Mouse (Mus musculus) testis, postnatal 10 days (tissue): ENCODE results near the gene Dpyd.

Experiments
- DNase-seq: peaks from one replicate; pipeline ENCODE4 v3.0.0; 2021; ENCODE audit warnings: low spot score

The Dpyd gene

GRCm38 (mm10) chr3:118561554-118562310 is at the start of gene Dpyd:
Dpyd (plus strand) TSS chr3:118562129.
- peak; percentile 90 for DNase-seq

DNA sequence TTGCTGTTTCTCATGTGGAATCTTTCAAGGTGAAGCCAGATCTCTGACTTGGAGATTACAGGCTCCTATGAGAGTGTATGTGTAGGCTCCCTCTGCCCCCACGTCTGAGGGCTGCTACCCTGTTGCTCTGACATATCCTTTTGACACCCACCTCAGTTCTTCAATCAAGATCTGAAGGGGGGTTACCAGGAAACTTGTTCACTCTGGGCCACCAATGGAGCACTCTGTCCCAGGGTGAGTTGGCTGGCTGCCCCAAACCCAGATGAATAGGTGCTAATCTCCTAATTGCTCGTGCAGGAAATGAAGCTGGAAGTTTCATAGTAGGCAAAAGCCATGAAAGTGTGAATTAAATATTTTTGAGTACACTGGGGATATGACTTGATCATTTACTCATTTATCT is 24.3 kb upstream of the Dpyd start:
- no peak for DNase-seq

GRCm38 (mm10) chr3:118541766-118542165 is 20.2 kb upstream of the Dpyd start:
- DNase-seq = no peak

DNA sequence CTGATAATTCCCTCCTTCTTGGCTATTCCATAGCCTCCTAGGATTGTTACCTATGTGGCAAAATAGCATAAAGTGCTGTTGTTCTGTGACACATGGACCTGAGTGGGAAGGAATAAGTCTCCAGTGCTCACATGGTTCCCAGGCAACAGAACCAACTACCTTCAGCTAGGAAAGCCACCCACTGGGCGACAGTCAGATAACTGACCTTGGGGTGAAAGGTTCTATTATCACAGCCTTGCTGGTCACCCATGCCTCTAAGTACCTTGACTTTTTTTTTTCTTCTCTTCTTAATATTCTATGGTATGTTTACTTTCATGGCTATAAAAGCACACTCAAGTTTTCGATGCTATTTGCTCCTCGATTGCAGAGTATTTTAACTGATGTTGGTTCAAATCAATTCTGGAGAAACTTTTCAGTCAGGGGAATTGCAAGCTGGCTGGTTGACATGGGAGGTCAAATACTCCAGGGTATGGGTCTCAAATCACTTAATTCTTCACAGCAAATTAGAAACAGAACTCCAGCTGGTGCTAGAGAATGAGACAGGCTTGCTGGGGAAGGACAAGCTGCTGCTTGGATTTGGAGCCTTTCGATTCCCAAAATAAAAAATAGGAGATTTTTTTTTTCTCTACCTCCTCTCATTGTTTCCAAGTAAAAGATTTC is 14.2 kb upstream of the Dpyd start:
- no peak for DNase-seq

DNA sequence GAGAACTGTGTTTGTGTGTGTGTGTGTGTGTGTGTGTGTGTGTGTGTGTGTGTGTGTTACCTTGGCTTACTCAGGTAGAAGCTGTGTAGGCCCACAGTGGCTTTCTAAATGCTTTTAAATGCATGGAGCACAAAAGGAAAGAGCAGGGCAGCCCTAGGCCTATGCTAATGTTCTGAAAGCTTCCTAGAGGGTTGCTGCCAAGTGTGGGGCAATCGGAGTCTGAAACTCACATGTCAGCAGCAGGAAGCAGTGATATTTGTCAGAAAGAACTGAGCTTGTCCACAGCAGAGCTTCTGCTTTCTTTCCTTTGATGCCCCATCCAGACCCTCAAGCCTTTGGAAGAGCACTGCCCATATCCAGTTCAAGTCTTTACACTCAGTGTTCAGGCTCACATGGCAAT is 4.3 kb upstream of the Dpyd start:
- no peak for DNase-seq

DNA sequence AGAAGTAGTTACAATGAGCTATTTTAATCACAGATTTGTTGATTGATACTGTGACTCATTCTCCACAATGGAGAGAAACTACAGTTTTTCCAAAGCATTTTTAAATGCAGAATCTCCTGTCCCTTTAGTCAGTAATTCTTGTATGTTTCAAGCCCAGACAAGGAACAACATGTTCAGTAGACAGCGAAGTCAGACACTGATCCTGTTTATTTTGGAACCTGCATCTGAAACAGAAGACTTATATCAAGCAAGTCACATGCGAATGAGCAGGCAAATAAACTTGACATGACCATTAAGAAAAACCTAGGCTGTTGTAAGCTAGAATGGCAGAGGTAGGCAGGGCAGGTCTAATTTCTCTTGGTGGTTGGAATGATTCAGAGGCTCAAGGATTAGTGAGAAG is 2.0 kb upstream of the Dpyd start:
- DNase-seq = no peak

DNA sequence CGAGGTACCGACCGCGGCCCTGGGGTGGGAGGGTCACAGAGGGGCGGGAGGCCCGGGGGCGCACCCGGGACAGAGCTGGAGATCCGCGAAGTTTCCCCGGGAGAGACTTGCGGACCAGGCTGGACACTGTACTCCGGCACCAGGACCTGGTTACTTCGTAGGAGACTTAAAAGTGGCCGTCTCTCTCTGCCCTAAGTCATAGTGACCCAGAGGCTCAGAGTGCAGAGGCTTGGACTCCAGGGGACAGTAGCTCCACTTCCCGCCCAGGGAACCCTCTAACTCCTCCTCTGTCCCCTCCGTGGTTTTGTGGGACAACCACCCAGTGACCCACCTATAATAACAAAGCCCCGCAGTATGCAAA is 362 bp downstream of the Dpyd start:
- no peak for DNase-seq

DNA sequence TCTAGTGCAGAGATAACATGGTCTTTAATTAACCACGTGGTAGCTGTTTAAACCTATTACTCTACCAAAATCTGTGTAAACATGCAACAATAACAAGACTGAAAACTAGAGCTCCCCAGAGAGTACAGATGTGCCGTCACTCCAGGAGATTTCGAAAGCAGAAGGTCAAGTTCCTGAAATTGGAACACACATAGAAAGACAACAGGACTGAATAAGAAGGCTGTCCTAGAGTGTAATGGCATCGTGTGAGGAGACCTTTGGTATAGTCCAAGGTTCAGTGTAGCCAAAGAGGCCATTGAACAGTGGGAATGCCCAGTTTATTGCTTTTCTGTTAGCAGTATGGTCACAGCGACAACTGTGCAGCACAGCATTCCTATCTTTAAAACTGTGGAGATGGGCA is 4.8 kb downstream of the Dpyd start:
- no peak for DNase-seq

DNA sequence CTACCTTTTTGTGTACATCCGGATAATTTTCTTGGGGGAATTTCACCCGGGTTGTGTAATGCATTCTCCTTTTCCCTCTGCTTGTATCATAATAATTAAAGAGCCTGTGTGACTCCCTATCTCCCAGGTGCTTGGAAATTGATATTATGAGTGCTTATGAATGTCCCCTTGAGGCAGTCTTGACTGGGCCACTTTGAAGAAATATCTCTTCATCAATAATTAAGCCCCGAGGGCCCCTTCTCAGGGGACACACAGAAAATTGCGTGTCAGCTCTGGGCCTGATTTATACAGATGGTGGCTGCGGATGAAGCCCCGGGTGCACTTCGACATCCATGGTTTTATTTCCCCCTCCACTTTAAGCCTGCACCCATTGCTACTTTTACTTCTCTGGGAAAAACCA is 8.3 kb downstream of the Dpyd start:
- DNase-seq = no peak

DNA sequence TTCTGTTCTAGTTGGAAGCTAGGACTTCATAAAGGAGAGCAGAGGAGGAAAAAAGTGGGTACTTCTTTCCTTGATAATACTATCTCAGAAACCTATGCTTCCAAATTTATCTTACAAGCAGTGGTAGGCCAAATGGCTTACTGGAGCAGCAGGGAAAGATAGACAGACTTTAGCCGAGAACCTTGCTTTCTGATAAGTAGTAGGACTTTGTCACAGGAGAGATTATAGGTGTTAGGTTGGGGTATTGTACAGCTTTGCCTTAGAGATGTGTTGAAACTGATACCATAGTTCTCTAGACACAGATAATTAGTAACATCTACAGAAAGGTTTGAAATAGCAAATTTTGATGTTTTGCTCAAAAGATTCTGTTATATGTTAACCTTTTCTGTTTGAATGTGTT is 28.6 kb downstream of the Dpyd start:
- DNase-seq = no peak

DNA sequence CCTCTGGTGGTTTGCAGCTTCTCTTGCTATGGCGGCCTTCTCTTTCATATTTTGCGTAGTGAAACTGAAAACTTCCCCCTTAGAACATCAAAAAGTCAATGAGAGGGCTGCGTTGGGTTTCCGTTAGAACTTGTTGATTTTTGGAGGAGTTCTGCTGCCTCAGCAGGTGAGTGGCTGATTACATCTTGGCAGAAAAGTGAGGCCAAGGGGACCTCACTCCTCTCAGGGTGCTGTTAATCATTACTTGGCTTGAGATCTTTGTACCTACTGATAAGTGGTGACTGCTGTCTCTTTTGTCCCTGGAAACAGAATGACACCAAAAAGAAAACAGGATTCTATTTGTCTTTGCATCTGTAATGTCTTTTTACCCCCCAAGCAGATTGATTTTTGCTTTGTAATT is 32.9 kb downstream of the Dpyd start:
- DNase-seq = no peak

DNA sequence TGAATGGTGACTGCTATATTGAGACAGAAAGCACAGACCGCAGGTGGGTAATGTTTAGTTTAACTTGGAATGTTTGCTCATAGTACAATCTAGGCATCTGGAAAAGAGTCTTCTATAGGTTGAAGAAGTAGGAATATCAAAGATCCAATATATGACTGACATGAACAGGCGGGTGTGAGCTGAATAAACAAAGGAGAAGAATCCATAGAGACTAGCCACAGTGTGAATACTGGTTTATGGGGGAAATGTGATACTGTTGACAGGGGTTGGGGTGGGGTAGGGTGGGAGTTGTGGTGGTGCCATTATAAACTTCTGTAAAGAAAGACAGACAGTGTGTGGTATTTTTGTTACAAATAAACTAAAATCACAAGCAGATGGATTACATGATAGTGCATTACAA is 33.8 kb downstream of the Dpyd start:
- no peak for DNase-seq

DNA sequence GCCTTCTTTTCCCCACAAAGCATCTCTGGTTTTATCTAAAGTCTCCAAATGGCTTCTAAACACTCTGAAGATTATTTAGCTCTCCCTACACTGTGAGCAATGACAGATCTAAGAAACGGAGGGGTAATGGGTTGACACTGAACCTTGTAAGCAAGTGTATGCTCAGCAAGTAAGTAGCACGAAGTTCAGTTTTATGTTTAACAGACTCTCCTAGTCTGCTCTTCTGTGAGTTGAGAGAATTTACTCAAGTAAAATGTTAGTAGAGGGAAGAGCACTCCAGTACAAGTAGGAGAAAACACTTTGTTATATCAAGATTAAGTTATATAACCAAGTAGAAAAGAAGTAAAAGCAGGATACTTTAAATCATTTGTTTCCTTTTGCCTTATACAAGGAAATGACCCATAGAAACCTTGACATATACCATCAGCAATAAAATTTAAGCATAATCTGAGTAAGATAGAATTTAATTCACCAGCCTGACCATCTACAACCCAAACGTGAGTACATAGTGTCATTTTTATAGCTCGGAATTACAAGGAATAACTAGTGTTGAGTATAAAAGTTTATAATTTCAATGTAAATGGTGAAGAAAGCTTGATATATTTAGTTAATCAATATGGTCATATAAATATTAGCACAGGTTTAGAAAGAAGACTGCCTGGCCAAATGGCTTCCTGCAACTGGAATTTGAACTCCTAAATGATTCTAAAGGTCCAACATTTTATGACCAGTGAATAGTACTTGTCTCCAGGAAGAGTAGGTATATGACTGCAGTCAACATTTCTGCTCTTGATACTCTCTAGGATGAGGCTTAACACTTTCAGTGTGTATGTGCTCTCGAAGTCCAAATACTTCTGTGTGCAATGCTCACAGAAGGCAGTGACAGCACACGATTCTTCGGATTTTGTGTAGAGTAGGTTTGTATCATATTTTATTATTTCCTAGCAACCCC is 40.0 kb downstream of the Dpyd start:
- no peak for DNase-seq

GRCm38 (mm10) chr3:118608708-118609107 is 46.8 kb downstream of the Dpyd start:
- no peak for DNase-seq

DNA sequence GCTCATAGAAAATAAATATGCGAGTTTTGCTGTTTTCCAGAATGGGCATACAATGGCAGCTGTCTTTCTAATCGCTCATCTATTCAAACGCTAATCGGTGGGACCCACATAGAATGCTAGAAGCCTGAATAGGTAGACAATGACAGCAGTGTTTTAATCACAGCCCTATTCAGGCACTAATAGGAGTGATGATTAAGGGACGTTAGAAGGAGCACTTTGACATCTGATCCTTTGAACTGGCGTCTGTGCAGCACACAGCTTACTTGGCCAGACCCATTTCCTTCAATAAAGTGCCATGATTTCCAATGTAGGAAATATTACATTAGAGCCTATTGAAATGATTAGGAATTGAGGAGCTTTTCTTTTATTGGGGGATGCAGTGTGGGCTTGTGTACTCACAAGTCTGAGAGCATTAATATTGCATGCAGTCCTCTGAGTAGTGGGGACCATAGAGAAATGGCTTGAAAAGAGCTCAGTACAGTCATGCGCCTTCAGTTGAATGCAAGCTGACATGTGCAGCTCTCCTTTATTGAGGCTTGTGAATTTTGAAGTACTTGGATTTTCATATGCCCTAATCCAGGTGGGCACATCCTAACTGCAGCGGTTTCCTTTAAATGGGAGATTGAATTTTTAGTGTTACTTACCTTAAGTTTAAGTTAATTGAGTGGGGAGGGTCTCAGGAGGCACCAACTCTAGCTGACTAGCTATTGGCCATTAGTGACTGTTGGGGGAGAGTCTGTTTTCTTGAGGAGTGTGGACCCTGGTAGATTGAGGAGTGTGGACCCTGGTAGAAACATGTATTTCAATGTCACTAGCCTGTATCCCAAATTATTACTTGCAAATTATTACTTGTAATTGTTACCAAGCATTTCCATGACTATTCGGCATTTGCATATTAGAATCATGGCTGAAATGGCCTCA is 64.8 kb downstream of the Dpyd start:
- no peak for DNase-seq

DNA sequence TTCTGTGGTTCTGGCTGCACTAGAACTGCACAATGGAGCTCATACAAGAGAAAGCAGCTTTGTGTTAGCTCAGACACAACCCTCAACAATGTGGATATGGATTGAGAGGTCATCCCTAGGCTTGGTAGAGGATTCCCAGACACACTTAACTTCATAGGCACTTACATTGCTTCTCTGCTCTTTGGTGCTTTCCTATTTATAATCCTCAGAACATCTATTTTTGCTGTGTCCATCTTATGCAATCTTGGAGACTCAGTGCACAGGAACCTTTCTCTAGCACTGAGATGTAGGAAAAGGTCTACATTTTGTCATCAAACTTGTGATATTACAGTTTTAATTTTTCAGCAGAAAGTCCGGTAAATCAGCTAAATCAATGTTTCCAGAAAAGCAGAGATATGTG is 67.8 kb downstream of the Dpyd start:
- no peak for DNase-seq

DNA sequence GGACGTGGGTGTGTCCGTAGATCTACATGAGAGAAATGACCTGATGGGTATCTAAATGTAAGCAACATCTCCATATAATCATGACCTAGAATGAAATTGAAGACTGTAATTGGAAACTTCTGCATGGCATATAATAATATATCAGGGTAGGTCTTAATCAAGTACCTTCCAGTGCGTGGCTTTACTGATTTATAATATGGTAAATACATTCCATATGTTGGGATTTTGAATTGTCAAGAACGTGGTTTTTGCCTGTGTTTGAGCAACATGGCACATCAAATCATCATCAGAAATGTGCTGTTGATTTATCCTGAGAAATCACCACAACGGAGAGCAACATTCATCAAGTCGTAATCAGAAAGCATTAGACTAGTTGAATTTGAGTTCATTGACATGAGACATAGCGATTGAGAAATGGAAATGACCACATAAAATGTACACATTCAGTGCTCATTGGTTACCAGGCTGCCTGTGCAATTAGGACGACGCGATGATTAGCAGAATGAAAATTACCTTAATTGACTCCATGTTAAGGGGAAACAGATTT is 84.2 kb downstream of the Dpyd start:
- no peak for DNase-seq

DNA sequence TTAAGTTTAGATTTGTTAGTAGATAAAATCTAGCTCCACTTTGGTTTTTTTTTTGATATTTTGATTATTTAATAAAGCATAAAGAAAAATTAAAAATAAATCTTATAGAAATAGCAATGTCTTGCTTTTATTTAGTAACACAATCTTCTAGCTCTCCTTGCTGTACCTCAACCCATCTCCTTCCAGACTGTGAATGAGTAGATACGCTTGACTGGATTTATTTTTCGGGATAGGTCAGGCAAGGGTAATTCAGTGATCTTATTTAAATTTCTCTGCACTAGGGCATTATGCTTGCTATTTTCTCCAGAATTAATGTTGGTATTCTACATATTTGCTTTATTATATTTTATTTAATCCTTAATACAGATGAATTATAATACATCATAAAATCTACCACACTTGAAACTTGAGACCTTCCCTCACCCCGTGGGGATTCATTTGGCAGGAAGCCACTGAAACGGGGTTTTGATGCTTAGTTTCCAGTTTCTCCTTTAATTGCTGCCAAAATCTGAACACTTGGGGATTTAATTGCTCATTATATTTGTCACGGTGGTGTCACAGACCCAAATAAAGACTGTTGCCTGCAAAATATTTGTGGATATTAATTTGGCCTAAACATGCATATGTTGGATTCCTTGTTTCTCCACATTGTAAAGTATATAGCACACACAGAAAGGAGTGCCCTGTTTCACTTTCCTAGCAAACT is 102.2 kb downstream of the Dpyd start:
- DNase-seq = no peak

DNA sequence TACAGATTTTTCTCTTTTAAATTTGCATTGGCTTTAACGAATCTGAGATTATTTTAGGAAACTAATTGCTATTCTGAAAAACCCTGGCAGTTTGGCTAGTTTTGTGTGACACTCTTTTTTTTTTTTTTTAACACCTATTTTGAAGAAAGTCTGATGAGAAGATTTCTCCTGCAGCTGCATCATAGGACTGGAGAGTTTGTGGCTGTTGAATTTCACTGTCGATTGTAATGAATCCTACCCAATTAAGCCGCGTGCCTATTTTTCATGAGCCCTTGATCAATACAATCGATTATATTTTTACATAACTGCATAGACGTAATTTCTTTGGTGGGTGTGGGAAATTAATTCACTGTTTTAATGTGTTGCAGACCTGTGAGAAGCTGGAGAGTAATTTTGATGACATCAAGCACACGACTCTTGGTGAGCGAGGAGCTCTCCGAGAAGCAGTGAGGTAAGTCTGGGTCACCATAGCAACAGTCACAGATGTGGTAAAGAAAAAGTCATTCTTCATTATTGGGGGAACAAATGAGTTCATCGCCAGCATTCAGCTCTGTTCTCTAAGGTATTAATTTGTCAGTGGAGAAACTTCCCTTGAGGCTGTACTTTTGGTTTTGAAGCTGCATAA is 112.3 kb downstream of the Dpyd start:
- no peak for DNase-seq

DNA sequence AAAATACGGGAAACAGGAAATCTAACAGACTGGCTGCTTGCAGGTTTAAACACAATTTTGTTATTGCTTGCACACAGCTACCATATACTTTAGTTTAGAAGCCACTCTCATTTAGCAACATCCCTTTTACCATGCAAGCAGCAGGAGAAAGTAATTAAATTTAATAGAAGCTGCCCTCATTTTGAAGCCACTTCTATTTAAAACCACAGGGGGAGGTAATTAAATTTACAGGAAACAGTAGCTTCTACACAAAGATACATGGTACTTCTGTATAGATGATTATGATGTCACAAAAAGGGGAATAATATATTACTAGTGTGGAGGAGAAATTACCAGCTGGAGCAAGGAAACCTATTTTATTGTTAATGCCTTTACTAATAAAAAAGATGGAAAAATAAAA is 113.5 kb downstream of the Dpyd start:
- DNase-seq = no peak
